Mouse (Mus musculus) embryonic facial prominence, embryonic 12.5 days (tissue): Measurements from ENCODE around the gene Nsmf. TPM values are rescaled to one million over a fixed set of nuclear protein-coding genes. Genes with fewer than 3 reads are reported as not detected.

Source experiments
- ATAC-seq: fragments of 200-750 bp; cut with Nextera tagmentation; 2 replicates; pipeline ENCODE4 v1.8.0; 2017; ENCODE audit not compliant: insufficient number of reproducible peaks, insufficient read depth, low FRiP score, low TSS enrichment
- H3K27ac ChIP-seq: fragments of 300-500 bp; sonication (generic); 2 replicates; pipeline ENCODE4 v1.5.1; 2016; ENCODE audit warnings: mild to moderate bottlenecking
- H3K27me3 ChIP-seq: fragments of 300-500 bp; sonication (generic); 2 replicates; pipeline ENCODE4 v1.6.1; 2016; ENCODE audit warnings: mild to moderate bottlenecking, moderate library complexity
- H3K36me3 ChIP-seq: fragments of 300-500 bp; sonication (generic); 2 replicates; pipeline ENCODE4 v1.6.1; 2016; ENCODE audit warnings: mild to moderate bottlenecking
- H3K4me1 ChIP-seq: fragments of 300-500 bp; sonication (generic); 2 replicates; pipeline ENCODE4 v1.6.1; 2016
- H3K4me2 ChIP-seq: fragments of 300-500 bp; sonication (generic); replicated peaks from 2 replicates; pipeline ENCODE4 v1.6.1; 2016; ENCODE audit warnings: mild to moderate bottlenecking, moderate library complexity
- H3K4me3 ChIP-seq: fragments of 300-500 bp; sonication (generic); 2 replicates; pipeline ENCODE4 v1.5.1; 2016; ENCODE audit warnings: mild to moderate bottlenecking
- H3K9ac ChIP-seq: fragments of 300-500 bp; sonication (generic); 2 replicates; pipeline ENCODE4 v1.6.1; 2016; ENCODE audit warnings: mild to moderate bottlenecking, moderate library complexity
- H3K9me3 ChIP-seq: fragments of 300-500 bp; sonication (generic); 2 replicates; pipeline ENCODE4 v1.6.1; 2016; ENCODE audit warnings: mild to moderate bottlenecking, moderate library complexity
- WGBS: fragments of 180-500 bp; shearing (Covaris S2); methylation state at CpG from one replicate; pipeline ENCODE4 v1.1.7; 2016; 5-methylcytosine and 5-hydroxymethylcytosine counted together
- polyA plus RNA-seq: library from polyadenylated mRNA; unstranded; fragments of >200 nt; fragmentation: Nextera tagmentation; extraction: Ambion mirVana; gene quantifications from 2 replicates; pipeline ENCODE4 v1.2.1, GENCODE M21; 2016

Gene Nsmf
- polyA plus RNA-seq, 1 experiment from 2014 or later: 99.1 TPM

- ATAC-seq: no peak
- Histone ChIP-seq H3K27me3 (no peaks in the 10 kb centered on the region), H3K36me3 (no peaks in the 10 kb centered on the region), H3K9ac (no peak overlapping the region), H3K4me3 (no peak overlapping the region), H3K4me2 (no peak overlapping the region), H3K4me1 (no peaks in the 10 kb centered on the region), H3K27ac (no peak overlapping the region), H3K9me3 (no peaks in the 10 kb centered on the region)
- WGBS: 75% methylated on average over 3 of the region's 3 CpGs
These were observed 34.5 kb downstream of the Nsmf start for GRCm38 (mm10) chr2:25088636-25089035.

- WGBS: 43% methylated on average over 17 of the region's 17 CpGs
- peak overlapping the region; percentile 36 for H3K4me2 ChIP-seq
- no peak overlapping the region for H3K9ac ChIP-seq
- no peaks in the 10 kb centered on the region for H3K9me3 ChIP-seq
- peak overlapping the region; percentile 6; the same call in 1 of the 2 replicates for H3K4me3 ChIP-seq
- peaks cover 19% of the 10 kb centered on the region for H3K27me3 ChIP-seq
- H3K4me1 ChIP-seq: peaks cover 3% of the 10 kb centered on the region; the same call in 1 of the 2 replicates
- H3K27ac ChIP-seq: no peak overlapping the region
- ATAC-seq: no peak
- no peaks in the 10 kb centered on the region for H3K36me3 ChIP-seq
These were observed 40.6 kb downstream of the Nsmf start for GRCm38 (mm10) chr2:25094785-25095108.

- Histone ChIP-seq H3K9me3 (no peaks in the 10 kb centered on the region), H3K4me3 (peak within 1 kb of the TSS; percentile 6; the same call in 1 of the 2 replicates), H3K9ac (no peak within 1 kb of the TSS), H3K27ac (no peak within 1 kb of the TSS), H3K4me2 (peak within 1 kb of the TSS; percentile 36), H3K27me3 (peaks cover 19% of the 10 kb centered on the region), H3K4me1 (peaks cover 3% of the 10 kb centered on the region; the same call in 1 of the 2 replicates), H3K36me3 (no peaks in the 10 kb centered on the region)
- 43% methylated on average over 28 of the region's 28 CpGs for WGBS
- 0 out of 2 replicates have a peak, but pooled peaks have one; percentile 65 for ATAC-seq
These were observed 41.1 kb downstream of the Nsmf start, which contains the start of gene Noxa1 for GRCm38 (mm10) chr2:25095109-25095850. Gene Noxa1 (minus strand): TSS chr2:25095149.

GRCm38 (mm10) chr2:25098005-25098615 is 44.0 kb downstream of the Nsmf start:
- no peak overlapping the region for H3K4me2 ChIP-seq
- no peak overlapping the region for H3K4me3 ChIP-seq
- H3K9me3 ChIP-seq: no peaks in the 10 kb centered on the region
- ATAC-seq: no peak
- peaks cover 3% of the 10 kb centered on the region; the same call in 1 of the 2 replicates for H3K4me1 ChIP-seq
- no peaks in the 10 kb centered on the region for H3K36me3 ChIP-seq
- H3K9ac ChIP-seq: no peak overlapping the region
- peaks cover 19% of the 10 kb centered on the region for H3K27me3 ChIP-seq
- WGBS: 71% methylated on average over 3 of the region's 3 CpGs
- H3K27ac ChIP-seq: no peak overlapping the region

- Histone ChIP-seq H3K4me3 (no peak overlapping the region), H3K36me3 (no peaks in the 10 kb centered on the region), H3K9ac (no peak overlapping the region), H3K27me3 (peaks cover 18% of the 10 kb centered on the region), H3K27ac (no peak overlapping the region), H3K4me2 (no peak overlapping the region), H3K4me1 (peaks cover 3% of the 10 kb centered on the region; the same call in 1 of the 2 replicates), H3K9me3 (no peaks in the 10 kb centered on the region)
- ATAC-seq: no peak
- 53% methylated on average over 5 of the region's 5 CpGs for WGBS
These were observed 44.8 kb downstream of the Nsmf start for GRCm38 (mm10) chr2:25098956-25099355.

- WGBS: 73% methylated on average over 3 of the region's 3 CpGs
- H3K9ac ChIP-seq: no peak overlapping the region
- H3K36me3 ChIP-seq: no peaks in the 10 kb centered on the region
- H3K9me3 ChIP-seq: no peaks in the 10 kb centered on the region
- no peak overlapping the region for H3K27ac ChIP-seq
- H3K4me1 ChIP-seq: peaks cover 1% of the 10 kb centered on the region; the same call in 1 of the 2 replicates
- H3K27me3 ChIP-seq: peaks cover 11% of the 10 kb centered on the region
- ATAC-seq: no peak
- H3K4me2 ChIP-seq: no peak overlapping the region
- no peak overlapping the region for H3K4me3 ChIP-seq
These were observed 45.5 kb downstream of the Nsmf start for GRCm38 (mm10) chr2:25099703-25100102.

- Histone ChIP-seq H3K9ac (no peak overlapping the region), H3K4me3 (no peak overlapping the region), H3K27ac (no peak overlapping the region), H3K27me3 (no peaks in the 10 kb centered on the region), H3K9me3 (no peaks in the 10 kb centered on the region), H3K4me2 (no peak overlapping the region), H3K4me1 (no peaks in the 10 kb centered on the region), H3K36me3 (no peaks in the 10 kb centered on the region)
- 82% methylated on average over 2 of the region's 2 CpGs for WGBS
- ATAC-seq: no peak
These were observed 50.0 kb downstream of the Nsmf start for GRCm38 (mm10) chr2:25104122-25104521.

GRCm38 (mm10) chr2:25106045-25106444 is 51.9 kb downstream of the Nsmf start:
- no peaks in the 10 kb centered on the region for H3K36me3 ChIP-seq
- no peak overlapping the region for H3K9ac ChIP-seq
- no peak overlapping the region for H3K4me3 ChIP-seq
- H3K9me3 ChIP-seq: no peaks in the 10 kb centered on the region
- H3K27me3 ChIP-seq: no peaks in the 10 kb centered on the region
- H3K4me1 ChIP-seq: no peaks in the 10 kb centered on the region
- WGBS: 63% methylated on average over 3 of the region's 3 CpGs
- H3K4me2 ChIP-seq: no peak overlapping the region
- no peak overlapping the region for H3K27ac ChIP-seq
- no peak for ATAC-seq

- no peaks in the 10 kb centered on the region for H3K36me3 ChIP-seq
- no peak for ATAC-seq
- H3K4me3 ChIP-seq: no peak overlapping the region
- H3K4me2 ChIP-seq: no peak overlapping the region
- no peak overlapping the region for H3K27ac ChIP-seq
- H3K9ac ChIP-seq: no peak overlapping the region
- H3K27me3 ChIP-seq: no peaks in the 10 kb centered on the region
- H3K4me1 ChIP-seq: no peaks in the 10 kb centered on the region
- no peaks in the 10 kb centered on the region for H3K9me3 ChIP-seq
These were observed 55.3 kb downstream of the Nsmf start for GRCm38 (mm10) chr2:25109487-25109886.

GRCm38 (mm10) chr2:25110505-25111183 is 56.5 kb downstream of the Nsmf start:
- Histone ChIP-seq H3K36me3 (no peaks in the 10 kb centered on the region), H3K4me1 (peaks cover 3% of the 10 kb centered on the region; the same call in 1 of the 2 replicates), H3K27ac (no peak overlapping the region), H3K4me3 (no peak overlapping the region), H3K9me3 (no peaks in the 10 kb centered on the region), H3K27me3 (no peaks in the 10 kb centered on the region), H3K4me2 (no peak overlapping the region), H3K9ac (no peak overlapping the region)
- no peak for ATAC-seq

- Histone ChIP-seq H3K9me3 (no peaks in the 10 kb centered on the region), H3K9ac (no peak overlapping the region), H3K4me1 (peaks cover 4% of the 10 kb centered on the region; the same call in 1 of the 2 replicates), H3K4me2 (no peak overlapping the region), H3K27me3 (no peaks in the 10 kb centered on the region), H3K27ac (no peak overlapping the region), H3K4me3 (no peak overlapping the region), H3K36me3 (no peaks in the 10 kb centered on the region)
- 69% methylated on average over 9 of the region's 9 CpGs for WGBS
- no peak for ATAC-seq
These were observed 57.1 kb downstream of the Nsmf start for GRCm38 (mm10) chr2:25111184-25111791.
